Mouse (Mus musculus) G1E (cell line): Measurements from ENCODE around the gene Mmp8. TPM values are rescaled to one million over a fixed set of nuclear protein-coding genes. Genes with fewer than 3 reads are reported as not detected.

Experiments used
- ATAC-seq: 2 replicates; pipeline ENCODE4 v1.8.0; 2016; ENCODE audit warnings: mild to moderate bottlenecking; ENCODE audit not compliant: insufficient number of reproducible peaks, poor library complexity, low FRiP score, severe bottlenecking; ENCODE audit errors: extremely low read depth
- DNase-seq: peaks from one replicate; pipeline ENCODE4 v3.0.0; 2012; ENCODE audit warnings: low spot score
- H3K27me3 ChIP-seq: 2 replicates; pipeline ENCODE4 v1.6.1; 2012; ENCODE audit warnings: mild to moderate bottlenecking, low read length, inconsistent platforms; ENCODE audit not compliant: insufficient read depth
- H3K36me3 ChIP-seq: replicated peaks from 2 replicates; pipeline ENCODE3; 2012; ENCODE audit warnings: mild to moderate bottlenecking, inconsistent platforms
- H3K4me1 ChIP-seq: 2 replicates; pipeline ENCODE4 v1.6.1; 2012; ENCODE audit warnings: low read depth, low read length, inconsistent platforms, mixed read lengths; ENCODE audit not compliant: insufficient read depth
- H3K4me3 ChIP-seq: 2 replicates; pipeline ENCODE4 v1.5.1; 2012; ENCODE audit warnings: low read depth, mild to moderate bottlenecking, inconsistent platforms, low read length, moderate library complexity, mixed read lengths
- H3K9me3 ChIP-seq: replicated peaks from 2 replicates; pipeline ENCODE4 v1.6.1; 2012; ENCODE audit warnings: inconsistent platforms
- CTCF ChIP-seq: IDR thresholded peaks from 2 replicates; pipeline ENCODE4 v1.5.1; 2012; ENCODE audit warnings: low read depth, low read length, inconsistent platforms, mixed read lengths
- GATA1 ChIP-seq: IDR thresholded peaks from 2 replicates; pipeline ENCODE4 v1.6.1; 2012; ENCODE audit warnings: borderline replicate concordance, low read length, inconsistent platforms, mixed read lengths
- GATA2 ChIP-seq: IDR thresholded peaks from 2 replicates; pipeline ENCODE4 v1.6.1; 2012; ENCODE audit warnings: low read depth, low read length, inconsistent platforms, borderline replicate concordance
- POLR2AphosphoS5 ChIP-seq: IDR thresholded peaks from 2 replicates; pipeline ENCODE4 v1.6.1; 2012; ENCODE audit warnings: low read depth, low read length, inconsistent platforms; ENCODE audit not compliant: insufficient replicate concordance
- TAL1 ChIP-seq: conservative IDR thresholded peaks from 2 replicates; pipeline ENCODE4 v1.6.1; 2012; ENCODE audit warnings: low read depth, low read length, inconsistent platforms, mixed read lengths
- polyA plus RNA-seq: library from polyadenylated mRNA; stranded (reverse); fragments of >175 nt; gene quantifications from 2 replicates; pipeline ENCODE4 v1.2.3, GENCODE M21; 2012
- total RNA-seq, 2 experiments: library from RNA; stranded (forward) in 1 of 2; stranded (reverse) in 1 of 2; fragments of 200-1000 nt in 1 of 2; fragments of >200 nt in 1 of 2; fragmentation: Nextera tagmentation in 1 of 2; gene quantifications; 2 replicates each; pipeline ENCODE4 v1.2.3; 2014 to 2017

Gene Mmp8
- total and polyA plus RNA-seq, 3 experiments = 0.20 to 0.71 TPM; not detected in 1

DNA sequence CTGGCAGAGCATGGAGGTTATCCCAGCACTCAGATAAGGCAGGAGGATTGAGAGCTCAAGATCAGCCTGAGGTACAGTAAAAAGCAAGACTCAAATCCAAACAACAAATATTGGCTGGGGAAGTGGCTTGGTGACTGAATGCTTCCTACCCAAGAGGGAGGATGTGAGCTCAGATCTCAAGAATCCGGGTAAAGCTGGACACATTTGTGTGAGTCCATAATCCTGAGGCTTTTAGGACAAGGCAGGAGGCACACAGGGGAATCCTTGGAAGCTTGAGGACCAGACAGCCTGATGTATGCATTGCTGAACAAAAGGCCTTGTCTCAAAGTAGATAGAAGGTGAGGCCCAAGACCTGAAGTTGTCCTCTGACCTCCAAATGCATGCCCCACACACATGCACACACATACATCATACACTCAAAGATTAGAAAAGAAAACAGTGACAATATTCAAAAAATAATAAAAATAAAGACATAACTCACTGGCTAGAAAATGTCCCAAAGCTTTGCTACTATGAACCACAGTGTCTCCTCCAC is 13.3 kb upstream of the Mmp8 start:
- Histone ChIP-seq H3K4me3 (no peak overlapping the region), H3K9me3 (no peaks in the 10 kb centered on the region), H3K4me1 (no peaks in the 10 kb centered on the region), H3K36me3 (no peaks in the 10 kb centered on the region), H3K27me3 (0 out of 2 replicates have a peak, but pooled peaks cover 2% of the 10 kb centered on the region)
- DNase-seq = no peak
- TF ChIP-seq GATA2 (no peak), CTCF (no peak), POLR2AphosphoS5 (no peak)
- no peak for ATAC-seq

- ATAC-seq (no peak), DNase-seq (no peak)
- no peaks in the 10 kb centered on the region for H3K36me3 ChIP-seq
- no peak overlapping the region for H3K4me3 ChIP-seq
- no peaks in the 10 kb centered on the region for H3K4me1 ChIP-seq
- H3K27me3 ChIP-seq = 0 out of 2 replicates have a peak, but pooled peaks cover 2% of the 10 kb centered on the region
- TF ChIP-seq GATA1 (no peak), CTCF (no peak), GATA2 (no peak), TAL1 (no peak), POLR2AphosphoS5 (no peak)
- H3K9me3 ChIP-seq = no peaks in the 10 kb centered on the region
Measured at GRCm38 (mm10) chr9:7545471-7545870, 12.8 kb upstream of the Mmp8 start.

GRCm38 (mm10) chr9:7545920-7546319 is 12.3 kb upstream of the Mmp8 start:
- TF ChIP-seq GATA2 = no peak
- TF ChIP-seq CTCF = no peak
- TF ChIP-seq GATA1 = no peak
- no peak for TF ChIP-seq TAL1
- no peak for TF ChIP-seq POLR2AphosphoS5
- no peaks in the 10 kb centered on the region for H3K36me3 ChIP-seq
- ATAC-seq (no peak), DNase-seq (no peak)
- 0 out of 2 replicates have a peak, but pooled peaks cover 2% of the 10 kb centered on the region for H3K27me3 ChIP-seq
- H3K9me3 ChIP-seq = no peaks in the 10 kb centered on the region
- H3K4me1 ChIP-seq = no peaks in the 10 kb centered on the region
- no peak overlapping the region for H3K4me3 ChIP-seq

- DNase-seq (no peak), ATAC-seq (no peak)
- TF ChIP-seq TAL1 (no peak), GATA2 (no peak), CTCF (no peak), POLR2AphosphoS5 (no peak), GATA1 (no peak)
- H3K4me1 ChIP-seq = peaks cover 3% of the 10 kb centered on the region; the same call in 1 of the 2 replicates
- no peaks in the 10 kb centered on the region for H3K36me3 ChIP-seq
- H3K4me3 ChIP-seq = no peak overlapping the region
- 0 out of 2 replicates have a peak, but pooled peaks cover 2% of the 10 kb centered on the region for H3K27me3 ChIP-seq
- H3K9me3 ChIP-seq = no peaks in the 10 kb centered on the region
Measured at GRCm38 (mm10) chr9:7551943-7552342, 6.3 kb upstream of the Mmp8 start.

- TF ChIP-seq GATA1 (no peak), POLR2AphosphoS5 (no peak), CTCF (no peak), GATA2 (no peak), TAL1 (no peak)
- DNase-seq = no peak
- no peaks in the 10 kb centered on the region for H3K9me3 ChIP-seq
- H3K4me1 ChIP-seq = peaks cover 3% of the 10 kb centered on the region; the same call in 1 of the 2 replicates
- ATAC-seq = no peak
- H3K4me3 ChIP-seq = no peak overlapping the region
- H3K27me3 ChIP-seq = no peaks in the 10 kb centered on the region
- H3K36me3 ChIP-seq = no peaks in the 10 kb centered on the region
Measured at GRCm38 (mm10) chr9:7553536-7553935, 4.7 kb upstream of the Mmp8 start.

- Histone ChIP-seq H3K4me1 (peaks cover 3% of the 10 kb centered on the region; the same call in 1 of the 2 replicates), H3K4me3 (no peak overlapping the region), H3K9me3 (no peaks in the 10 kb centered on the region), H3K27me3 (no peaks in the 10 kb centered on the region), H3K36me3 (no peaks in the 10 kb centered on the region)
- no peak for ATAC-seq
- TF ChIP-seq GATA2 = no peak
- peak; percentile 39; the same call in 1 of the 2 replicates for TF ChIP-seq CTCF
- DNase-seq = no peak
Measured at GRCm38 (mm10) chr9:7554382-7554781, 3.9 kb upstream of the Mmp8 start.
